Comparison of ENCODE assay signal across 8 mouse cellular contexts in genomic region chr10:125725681-125726139, GRCm38 (mm10).
DNase-seq lines count a peak whose midpoint lies in the region; ATAC-seq lines count a peak whose summit lies in the region.

No protein-coding gene starts in this region.

- peak; percentile 82 for ATAC-seq in neural tube, embryonic 13.5 days (ENCODE audit: low read depth)
- ATAC-seq in activated CD4-positive, CD25-positive, alpha-beta regulatory T cell, adult 4 months = no peak

- no peak overlapping the region; the same call in 1 of the 2 replicates for H3K27ac ChIP-seq in neural tube, embryonic 13.5 days (replicated peaks)

- 12% methylated on average over 7 of the region's 7 CpGs for WGBS in neural tube, embryonic 13.5 days

- peaks cover 4% of the 10 kb centered on the region; the same call in 1 of the 2 replicates for H3K4me1 ChIP-seq in neural tube, embryonic 13.5 days (replicated peaks)

- no peaks in the 10 kb centered on the region for H3K27me3 ChIP-seq in neural tube, embryonic 13.5 days

- H3K4me2 ChIP-seq in neural tube, embryonic 13.5 days = peak overlapping the region; percentile 25

- peak; percentile 2 for DNase-seq in adrenal gland, postnatal 25 days
- DNase-seq in adrenal gland, postnatal 36 days = no peak
- peak; percentile 2 for DNase-seq in ovary, postnatal 14 days (ENCODE audit: low spot score)
- DNase-seq in ovary, postnatal 10 days (ENCODE audit: low spot score) = no peak
- peak; percentile 60 for DNase-seq in kidney, postnatal 4 days
- DNase-seq in urinary bladder, postnatal 25 days (ENCODE audit: low spot score) = no peak

- no peak overlapping the region for H3K9ac ChIP-seq in neural tube, embryonic 13.5 days

- H3K9me3 ChIP-seq in neural tube, embryonic 13.5 days = no peaks in the 10 kb centered on the region

- no peaks in the 10 kb centered on the region for H3K36me3 ChIP-seq in neural tube, embryonic 13.5 days

- H3K4me3 ChIP-seq in neural tube, embryonic 13.5 days = no peak overlapping the region

Comparison
In these comparisons a context has a peak if more than half of its experiments do, and no peak if none do; other contexts are left out.
1. DNase-seq: peak in adrenal gland, postnatal 25 days (single experiment), ovary, postnatal 14 days (single experiment) and kidney, postnatal 4 days (2 of 2); none in adrenal gland, postnatal 36 days (0 of 2), ovary, postnatal 10 days (single experiment) and urinary bladder, postnatal 25 days (single experiment).